Mouse (Mus musculus): Measurements from ENCODE around the gene Srgap1. TPM values are rescaled to one million over a fixed set of nuclear protein-coding genes. Genes with fewer than 3 reads are reported as not detected.
A peak's percentile ranks its signal among the peaks of the same experiment; 100 is the strongest.

Gene Srgap1
- polyA plus RNA-seq, 1 experiment from 2014 or later, result 39.9 TPM

GRCm38 (mm10) chr10:121833443-121833842 is 213.7 kb downstream of the Srgap1 start:
- H3K9ac ChIP-seq, result no peak overlapping the region
- no peak overlapping the region for H3K27ac ChIP-seq (replicated peaks)
- H3K4me1 ChIP-seq (replicated peaks), result peaks cover 49% of the 10 kb centered on the region
- peaks cover 15% of the 10 kb centered on the region for H3K36me3 ChIP-seq
- H3K4me2 ChIP-seq, result no peak overlapping the region
- WGBS, result 92% methylated on average over 5 of the region's 5 CpGs
- H3K27me3 ChIP-seq, result no peaks in the 10 kb centered on the region
- ATAC-seq (ENCODE audit: low read depth), result no peak
- H3K9me3 ChIP-seq, result no peaks in the 10 kb centered on the region
- no peak overlapping the region for H3K4me3 ChIP-seq

- no peaks in the 10 kb centered on the region for H3K9me3 ChIP-seq
- H3K27me3 ChIP-seq, result no peaks in the 10 kb centered on the region
- ATAC-seq (ENCODE audit: low read depth), result peak; percentile 79
- no peak overlapping the region for H3K4me3 ChIP-seq
- peaks cover 16% of the 10 kb centered on the region for H3K36me3 ChIP-seq
- H3K9ac ChIP-seq, result peak overlapping the region; percentile 50; the same call in 1 of the 2 replicates
- peaks cover 33% of the 10 kb centered on the region for H3K4me1 ChIP-seq (replicated peaks)
- peak overlapping the region; percentile 35 for H3K4me2 ChIP-seq
- H3K27ac ChIP-seq (replicated peaks), result peak overlapping the region; percentile 72
- WGBS, result 40% methylated on average over 29 of the region's 29 CpGs
Observed at GRCm38 (mm10) chr10:121830335-121831307, 216.5 kb downstream of the Srgap1 start.

DNA sequence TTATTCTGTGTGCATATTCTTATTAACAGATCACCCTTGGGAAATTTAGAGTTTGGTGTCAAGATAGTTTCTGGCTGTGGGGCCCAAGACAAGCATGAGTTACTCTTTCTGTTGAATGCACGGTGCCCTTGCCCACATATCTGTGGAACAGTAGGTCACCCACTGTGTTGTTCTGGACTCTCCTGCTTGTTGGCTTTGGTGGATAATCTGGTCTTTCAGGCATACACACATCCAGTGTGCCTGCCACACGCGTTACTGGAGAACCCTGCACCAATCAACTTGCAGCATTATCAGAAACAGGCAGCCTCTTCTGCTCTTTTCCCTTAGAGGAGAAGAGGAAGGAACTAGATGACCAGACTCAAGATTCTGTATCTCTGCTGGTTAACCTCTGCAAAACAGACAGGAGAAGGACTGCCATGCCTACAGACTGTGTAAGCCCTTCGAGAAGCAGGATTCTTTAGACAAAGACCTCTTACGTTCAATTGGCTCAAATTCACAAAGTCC is 217.3 kb downstream of the Srgap1 start:
- peaks cover 33% of the 10 kb centered on the region for H3K4me1 ChIP-seq (replicated peaks)
- no peak overlapping the region for H3K4me3 ChIP-seq
- H3K9me3 ChIP-seq, result no peaks in the 10 kb centered on the region
- no peak overlapping the region for H3K9ac ChIP-seq
- peak overlapping the region; percentile 72 for H3K27ac ChIP-seq (replicated peaks)
- WGBS, result 65% methylated on average over 5 of the region's 5 CpGs
- H3K36me3 ChIP-seq, result peaks cover 22% of the 10 kb centered on the region
- no peaks in the 10 kb centered on the region for H3K27me3 ChIP-seq
- peak overlapping the region; percentile 35; the same call in 1 of the 2 replicates for H3K4me2 ChIP-seq
- peak; percentile 12; the same call in 1 of the 2 replicates for ATAC-seq (ENCODE audit: low read depth)

- peak overlapping the region; percentile 24; the same call in 1 of the 2 replicates for H3K27ac ChIP-seq (replicated peaks)
- 26% methylated on average over 6 of the region's 6 CpGs for WGBS
- peaks cover 24% of the 10 kb centered on the region for H3K36me3 ChIP-seq
- H3K9me3 ChIP-seq, result no peaks in the 10 kb centered on the region
- no peak; the same call in 1 of the 2 replicates for ATAC-seq (ENCODE audit: low read depth)
- H3K9ac ChIP-seq, result no peak overlapping the region
- no peak overlapping the region for H3K4me2 ChIP-seq
- no peak overlapping the region for H3K4me3 ChIP-seq
- H3K27me3 ChIP-seq, result no peaks in the 10 kb centered on the region
- H3K4me1 ChIP-seq (replicated peaks), result peaks cover 33% of the 10 kb centered on the region
Observed at GRCm38 (mm10) chr10:121829034-121829433, 218.1 kb downstream of the Srgap1 start.

GRCm38 (mm10) chr10:121822674-121823073 is 224.4 kb downstream of the Srgap1 start:
- H3K4me3 ChIP-seq, result no peak overlapping the region
- no peaks in the 10 kb centered on the region for H3K9me3 ChIP-seq
- no peak for ATAC-seq (ENCODE audit: low read depth)
- no peak overlapping the region for H3K27ac ChIP-seq (replicated peaks)
- H3K9ac ChIP-seq, result no peak overlapping the region
- 80% methylated on average over 5 of the region's 5 CpGs for WGBS
- H3K4me1 ChIP-seq (replicated peaks), result peaks cover 5% of the 10 kb centered on the region
- H3K4me2 ChIP-seq, result no peak overlapping the region
- no peaks in the 10 kb centered on the region for H3K27me3 ChIP-seq
- H3K36me3 ChIP-seq, result peaks cover 65% of the 10 kb centered on the region

DNA sequence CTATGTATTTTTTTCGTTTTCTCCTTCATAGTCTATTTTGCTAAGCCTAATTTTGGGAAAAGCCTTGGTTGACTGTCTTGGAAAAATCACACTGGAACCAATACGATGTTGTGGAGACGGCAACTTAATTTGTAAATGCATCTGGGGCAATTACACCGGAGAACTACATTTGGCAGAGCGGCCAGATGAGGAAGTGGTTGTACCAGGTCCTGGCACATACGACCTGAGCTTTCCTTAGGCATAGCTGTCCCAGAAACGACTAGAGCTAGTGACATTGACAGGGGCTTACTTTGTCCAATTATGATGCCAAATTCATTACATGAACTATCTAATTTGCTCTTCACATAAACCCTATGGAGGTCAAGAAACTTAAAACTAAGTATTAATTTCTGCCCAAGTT is 226.3 kb downstream of the Srgap1 start:
- peaks cover 5% of the 10 kb centered on the region for H3K4me1 ChIP-seq (replicated peaks)
- no peaks in the 10 kb centered on the region for H3K27me3 ChIP-seq
- no peaks in the 10 kb centered on the region for H3K9me3 ChIP-seq
- no peak overlapping the region for H3K4me3 ChIP-seq
- ATAC-seq (ENCODE audit: low read depth), result no peak
- no peak overlapping the region for H3K27ac ChIP-seq (replicated peaks)
- H3K4me2 ChIP-seq, result no peak overlapping the region
- H3K36me3 ChIP-seq, result peaks cover 71% of the 10 kb centered on the region
- WGBS, result 91% methylated on average over 7 of the region's 7 CpGs
- no peak overlapping the region for H3K9ac ChIP-seq

DNA sequence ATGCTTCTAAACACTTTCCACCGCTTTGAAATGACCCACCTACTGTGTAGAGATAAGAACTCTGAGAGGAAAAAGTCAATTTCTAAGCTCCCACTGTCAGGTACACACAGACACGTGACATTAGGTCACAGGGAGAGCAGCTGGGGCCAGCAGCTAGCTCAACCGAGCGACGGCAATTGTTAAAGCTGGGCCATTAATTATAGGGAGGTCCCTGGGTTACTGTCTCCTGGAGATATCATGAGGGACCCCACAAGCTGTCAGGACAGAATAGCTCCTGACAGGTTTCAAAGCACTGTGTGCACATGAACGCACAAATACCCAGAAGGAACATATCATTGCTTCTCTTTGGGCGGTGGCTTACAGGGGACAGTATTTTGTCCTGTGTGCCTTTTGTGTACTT is 229.1 kb downstream of the Srgap1 start:
- H3K9ac ChIP-seq, result no peak overlapping the region
- WGBS, result 23% methylated on average over 7 of the region's 7 CpGs
- H3K4me1 ChIP-seq (replicated peaks), result peaks cover 5% of the 10 kb centered on the region
- no peak for ATAC-seq (ENCODE audit: low read depth)
- H3K4me2 ChIP-seq, result no peak overlapping the region
- no peaks in the 10 kb centered on the region for H3K27me3 ChIP-seq
- no peaks in the 10 kb centered on the region for H3K9me3 ChIP-seq
- no peak overlapping the region for H3K27ac ChIP-seq (replicated peaks)
- H3K4me3 ChIP-seq, result no peak overlapping the region
- H3K36me3 ChIP-seq, result peaks cover 60% of the 10 kb centered on the region

DNA sequence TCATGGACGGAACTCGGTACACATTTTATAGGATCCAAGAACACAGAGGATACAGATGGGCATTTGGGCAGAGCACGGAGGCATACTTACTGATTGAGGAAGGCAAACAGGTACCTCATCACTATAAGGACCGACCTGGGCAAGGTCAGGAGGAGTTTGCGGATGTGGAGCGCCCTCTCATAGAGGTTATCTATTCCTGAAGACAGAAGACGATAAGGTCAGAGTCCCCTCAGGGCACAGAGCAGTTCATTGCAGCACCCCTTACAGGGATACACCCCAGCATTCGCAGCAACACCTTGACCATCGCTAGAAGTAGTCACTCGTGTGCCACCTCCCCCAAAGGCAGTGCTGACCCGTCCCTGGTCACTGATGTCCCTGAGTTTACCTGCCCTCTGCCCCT is 239.3 kb downstream of the Srgap1 start:
- Histone ChIP-seq H3K4me2 (no peak overlapping the region), H3K9ac (no peak overlapping the region), H3K27me3 (no peaks in the 10 kb centered on the region), H3K4me3 (no peak overlapping the region), H3K36me3 (peaks cover 40% of the 10 kb centered on the region), H3K9me3 (no peaks in the 10 kb centered on the region), H3K4me1 (replicated peaks) (no peaks in the 10 kb centered on the region), H3K27ac (replicated peaks) (no peak overlapping the region)
- ATAC-seq (ENCODE audit: low read depth), result no peak
- WGBS, result 94% methylated on average over 11 of the region's 11 CpGs

DNA sequence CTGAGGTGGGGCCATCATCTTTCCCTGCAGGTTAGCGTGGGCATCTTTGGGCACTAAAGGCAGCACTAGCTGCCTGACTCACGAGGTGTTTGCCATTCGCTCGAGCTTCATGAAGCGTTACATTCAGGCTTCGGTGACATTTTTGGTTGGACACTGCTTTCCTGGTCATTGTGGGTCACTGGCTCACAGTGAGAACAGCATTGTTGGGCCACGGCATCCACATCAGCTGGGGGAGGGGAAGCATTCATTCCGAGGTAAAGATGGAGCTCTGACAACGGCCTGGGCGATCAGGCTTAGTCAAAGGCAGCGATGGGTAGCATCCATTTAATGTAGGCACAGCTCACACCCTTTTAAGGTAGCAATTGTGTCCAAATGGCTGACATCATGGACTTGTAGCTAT is 240.3 kb downstream of the Srgap1 start:
- no peaks in the 10 kb centered on the region for H3K9me3 ChIP-seq
- H3K27ac ChIP-seq (replicated peaks), result no peak overlapping the region
- H3K4me3 ChIP-seq, result no peak overlapping the region
- no peak for ATAC-seq (ENCODE audit: low read depth)
- H3K27me3 ChIP-seq, result no peaks in the 10 kb centered on the region
- 44% methylated on average over 11 of the region's 11 CpGs for WGBS
- H3K4me2 ChIP-seq, result no peak overlapping the region
- H3K9ac ChIP-seq, result no peak overlapping the region
- no peaks in the 10 kb centered on the region for H3K4me1 ChIP-seq (replicated peaks)
- H3K36me3 ChIP-seq, result peaks cover 50% of the 10 kb centered on the region

- Histone ChIP-seq H3K27me3 (no peaks in the 10 kb centered on the region), H3K36me3 (peaks cover 52% of the 10 kb centered on the region), H3K4me1 (replicated peaks) (no peaks in the 10 kb centered on the region), H3K4me3 (no peak overlapping the region), H3K9ac (no peak overlapping the region), H3K4me2 (no peak overlapping the region), H3K9me3 (no peaks in the 10 kb centered on the region), H3K27ac (replicated peaks) (no peak overlapping the region)
- WGBS, result 83% methylated on average over 11 of the region's 11 CpGs
- no peak for ATAC-seq (ENCODE audit: low read depth)
Observed at GRCm38 (mm10) chr10:121805933-121806341, 241.2 kb downstream of the Srgap1 start.

- Histone ChIP-seq H3K4me3 (no peak overlapping the region), H3K9me3 (no peaks in the 10 kb centered on the region), H3K9ac (no peak overlapping the region), H3K27ac (replicated peaks) (no peak overlapping the region), H3K4me2 (no peak overlapping the region), H3K4me1 (replicated peaks) (no peaks in the 10 kb centered on the region), H3K36me3 (peaks cover 62% of the 10 kb centered on the region), H3K27me3 (no peaks in the 10 kb centered on the region)
- WGBS, result 95% methylated on average over 13 of the region's 13 CpGs
- no peak for ATAC-seq (ENCODE audit: low read depth)
Observed at GRCm38 (mm10) chr10:121804551-121804950, 242.6 kb downstream of the Srgap1 start.

- Histone ChIP-seq H3K4me2 (no peak overlapping the region), H3K9me3 (no peaks in the 10 kb centered on the region), H3K36me3 (peaks cover 83% of the 10 kb centered on the region), H3K4me3 (no peak overlapping the region), H3K4me1 (replicated peaks) (no peaks in the 10 kb centered on the region), H3K27me3 (no peaks in the 10 kb centered on the region), H3K27ac (replicated peaks) (no peak overlapping the region), H3K9ac (no peak overlapping the region)
- WGBS, result 93% methylated on average over 13 of the region's 13 CpGs
- no peak for ATAC-seq (ENCODE audit: low read depth)
Observed at GRCm38 (mm10) chr10:121800041-121800440, 247.1 kb downstream of the Srgap1 start.
